Mouse (Mus musculus) lung, postnatal 0 days (tissue): Measurements from ENCODE around the gene Sertad2.

Experiments
- CTCF ChIP-seq: IDR thresholded peaks from 2 replicates; pipeline ENCODE4 v1.5.1; 2016; ENCODE audit warnings: antibody characterized with exemption, mild to moderate bottlenecking
- EP300 ChIP-seq: IDR thresholded peaks from 2 replicates; pipeline ENCODE4 v1.6.1; 2016; ENCODE audit warnings: antibody characterized with exemption, mild to moderate bottlenecking, control low read depth

- peak; percentile 13; the same call in 1 of the 2 replicates for TF ChIP-seq CTCF
- TF ChIP-seq EP300 = no peak
These were observed 39.7 kb downstream of the Sertad2 start for GRCm38 (mm10) chr11:20582758-20583157.
